Mouse (Mus musculus) midbrain, embryonic 14.5 days (tissue): ENCODE data around the gene Nat9. TPM values are rescaled to one million over a fixed set of nuclear protein-coding genes. Genes with fewer than 3 reads are reported as not detected.

Source experiments
- ATAC-seq: fragments of 200-750 bp; cut with Nextera tagmentation; 2 replicates; pipeline ENCODE4 v1.8.0; 2017; ENCODE audit warnings: moderate number of reproducible peaks, moderate library complexity; ENCODE audit not compliant: low FRiP score, low TSS enrichment
- DNase-seq: peaks from one replicate; pipeline ENCODE4 v3.0.0-alpha.2; 2015
- H3K27ac ChIP-seq: fragments of 300-500 bp; sonication (generic); replicated peaks from 2 replicates; pipeline ENCODE4 v1.5.1; 2014; ENCODE audit warnings: mild to moderate bottlenecking, low read depth, low read length, moderate library complexity
- H3K27me3 ChIP-seq: fragments of 300-500 bp; sonication (generic); 2 replicates; pipeline ENCODE4 v1.6.1; 2014; ENCODE audit warnings: low read length, control low read depth, mixed read lengths; ENCODE audit not compliant: control insufficient read depth, insufficient read depth
- H3K36me3 ChIP-seq: fragments of 300-500 bp; sonication (generic); 2 replicates; pipeline ENCODE4 v1.6.1; 2014; ENCODE audit warnings: low read length, control low read depth; ENCODE audit not compliant: control insufficient read depth, insufficient read depth
- H3K4me1 ChIP-seq: fragments of 300-500 bp; sonication (generic); 2 replicates; pipeline ENCODE4 v1.6.1; 2014; ENCODE audit warnings: mild to moderate bottlenecking, antibody characterized with exemption, low read length, control low read depth; ENCODE audit not compliant: control insufficient read depth, insufficient read depth
- H3K4me2 ChIP-seq: fragments of 300-500 bp; sonication (generic); 2 replicates; pipeline ENCODE4 v1.6.1; 2014; ENCODE audit warnings: mild to moderate bottlenecking, low read length, moderate library complexity
- H3K4me3 ChIP-seq: fragments of 300-500 bp; sonication (generic); replicated peaks from 2 replicates; pipeline ENCODE4 v1.5.1; 2014; ENCODE audit warnings: low read depth, low read length
- H3K9ac ChIP-seq: fragments of 300-500 bp; sonication (generic); replicated peaks from 2 replicates; pipeline ENCODE4 v1.6.1; 2014; ENCODE audit warnings: mild to moderate bottlenecking, low read length, moderate library complexity
- H3K9me3 ChIP-seq: fragments of 300-500 bp; sonication (generic); 2 replicates; pipeline ENCODE4 v1.6.1; 2016; ENCODE audit warnings: low read length, control low read depth, mixed read lengths; ENCODE audit not compliant: control insufficient read depth
- WGBS: fragments of 180-500 bp; shearing (Covaris S2); extraction: QIAGEN DNeasy Blood & Tissue Kit; methylation state at CpG from one replicate; pipeline ENCODE4 v1.1.7; 2014; 5-methylcytosine and 5-hydroxymethylcytosine counted together
- polyA plus RNA-seq: library from polyadenylated mRNA; unstranded; fragments of >200 nt; fragmentation: Nextera tagmentation; extraction: Ambion mirVana; gene quantifications from 2 replicates; pipeline ENCODE4 v1.2.1, GENCODE M21; 2014

Gene Nat9
- polyA plus RNA-seq, 1 experiment from 2014 or later: 17.4 TPM

- Histone ChIP-seq H3K9me3 (no peaks in the 10 kb centered on the region), H3K27ac (no peak overlapping the region), H3K27me3 (no peaks in the 10 kb centered on the region; the same call in 1 of the 2 replicates), H3K36me3 (no peaks in the 10 kb centered on the region), H3K9ac (no peak overlapping the region), H3K4me1 (peaks cover 10% of the 10 kb centered on the region; the same call in 1 of the 2 replicates), H3K4me3 (no peak overlapping the region), H3K4me2 (no peak overlapping the region)
- ATAC-seq: no peak
- no peak for DNase-seq
- 87% methylated on average over 4 of the region's 4 CpGs for WGBS
Observed at GRCm38 (mm10) chr11:115147813-115148212, 39.8 kb downstream of the Nat9 start.

GRCm38 (mm10) chr11:115141970-115142369 lies 45.7 kb downstream of the Nat9 start:
- 84% methylated on average over 2 of the region's 2 CpGs for WGBS
- H3K4me3 ChIP-seq: no peak overlapping the region
- no peak overlapping the region for H3K27ac ChIP-seq
- H3K9ac ChIP-seq: no peak overlapping the region
- ATAC-seq (no peak), DNase-seq (no peak)
- no peaks in the 10 kb centered on the region for H3K27me3 ChIP-seq
- no peaks in the 10 kb centered on the region for H3K4me1 ChIP-seq
- no peaks in the 10 kb centered on the region for H3K36me3 ChIP-seq
- no peaks in the 10 kb centered on the region for H3K9me3 ChIP-seq
- no peak overlapping the region for H3K4me2 ChIP-seq

- DNase-seq (no peak), ATAC-seq (no peak)
- Histone ChIP-seq H3K27ac (no peak overlapping the region), H3K9me3 (no peaks in the 10 kb centered on the region), H3K9ac (no peak overlapping the region), H3K4me1 (no peaks in the 10 kb centered on the region), H3K4me2 (no peak overlapping the region), H3K4me3 (no peak overlapping the region), H3K27me3 (no peaks in the 10 kb centered on the region), H3K36me3 (no peaks in the 10 kb centered on the region)
- 87% methylated on average over 5 of the region's 5 CpGs for WGBS
Observed at GRCm38 (mm10) chr11:115138597-115139262, 48.9 kb downstream of the Nat9 start.

- DNase-seq (no peak), ATAC-seq (no peak)
- Histone ChIP-seq H3K27me3 (no peaks in the 10 kb centered on the region), H3K4me2 (no peak within 1 kb of the TSS), H3K4me1 (no peaks in the 10 kb centered on the region), H3K36me3 (no peaks in the 10 kb centered on the region), H3K4me3 (no peak within 1 kb of the TSS), H3K9me3 (no peaks in the 10 kb centered on the region), H3K9ac (no peak within 1 kb of the TSS), H3K27ac (no peak within 1 kb of the TSS)
- WGBS: 88% methylated on average over 8 of the region's 8 CpGs
Observed at GRCm38 (mm10) chr11:115133800-115134199, 53.9 kb downstream of the Nat9 start, which contains the start of gene Cd300lf. Gene Cd300lf, minus strand, starts transcription at chr11:115133992.

Other genes with a start within 250 kb of the Nat9 start
- gene Cd300c, start 218.7 kb downstream of the Nat9 start, polyA plus RNA-seq: not detected in 2 replicates
- gene Cd300ld, start 197.9 kb downstream of the Nat9 start, polyA plus RNA-seq: 0.08 TPM in 1 of 2 replicates, not detected in the other
- 0.84 and 1.2 TPM in 2 replicates for gene Cd300c2, start 186.0 kb downstream of the Nat9 start, polyA plus RNA-seq
- not detected in 2 replicates for gene Cd300ld2, start 171.7 kb downstream of the Nat9 start, polyA plus RNA-seq
- not detected in 2 replicates for gene Cd300ld4, start 160.8 kb downstream of the Nat9 start, polyA plus RNA-seq
- not detected in 2 replicates for gene Cd300ld5, start 150.1 kb downstream of the Nat9 start, polyA plus RNA-seq
- not detected in 2 replicates for gene Cd300ld3, start 139.4 kb downstream of the Nat9 start, polyA plus RNA-seq
- gene Cd300e, start 125.7 kb downstream of the Nat9 start, polyA plus RNA-seq: not detected in 2 replicates
- gene Rab37, start 96.4 kb downstream of the Nat9 start, polyA plus RNA-seq: 0.26 and 0.83 TPM in 2 replicates
- gene Cd300lf, start 53.9 kb downstream of the Nat9 start, polyA plus RNA-seq: not detected in 2 replicates
- gene Slc9a3r1, start 24.5 kb downstream of the Nat9 start, polyA plus RNA-seq: 44.3 and 46.6 TPM in 2 replicates
- gene Tmem104, start 372 bp downstream of the Nat9 start, polyA plus RNA-seq: 10.9 and 14.9 TPM in 2 replicates
- 0.12 and 0.49 TPM in 2 replicates for gene Grin2c, start 79.4 kb upstream of the Nat9 start, polyA plus RNA-seq
- 15.0 and 15.9 TPM in 2 replicates for gene Fdxr, start 89.2 kb upstream of the Nat9 start, polyA plus RNA-seq
- 0.72 and 1.4 TPM in 2 replicates for gene Fads6, start 109.8 kb upstream of the Nat9 start, polyA plus RNA-seq
- not detected in 2 replicates for gene Otop2, start 119.3 kb upstream of the Nat9 start, polyA plus RNA-seq
- 0.08 and 0.16 TPM in 2 replicates for gene Ush1g, start 134.2 kb upstream of the Nat9 start, polyA plus RNA-seq
- 0.54 and 1.4 TPM in 2 replicates for gene Otop3, start 146.9 kb upstream of the Nat9 start, polyA plus RNA-seq
- gene Hid1, start 179.9 kb upstream of the Nat9 start, polyA plus RNA-seq: 43.3 and 52.6 TPM in 2 replicates
- gene Cdr2l, start 194.1 kb upstream of the Nat9 start, polyA plus RNA-seq: 27.1 and 29.5 TPM in 2 replicates
- gene Mrpl58, start 215.9 kb upstream of the Nat9 start, polyA plus RNA-seq: 222 and 223 TPM in 2 replicates
- gene Atp5h, start 232.1 kb upstream of the Nat9 start, polyA plus RNA-seq: 838 and 924 TPM in 2 replicates
- gene Kctd2, start 232.3 kb upstream of the Nat9 start, polyA plus RNA-seq: 37.3 and 41.6 TPM in 2 replicates